Mouse (Mus musculus) hematopoietic stem cell, adult 5-6 weeks (primary cell): ENCODE measurements around the gene Cyp2c40. TPM values are rescaled to one million over a fixed set of nuclear protein-coding genes. Genes with fewer than 3 reads are reported as not detected.
"Not testable (repeated sequence)": the region's sequence is repeated elsewhere in the genome, so short reads cannot be mapped to it uniquely, and the experiment has no call there.

ENCODE experiments used
- ATAC-seq, 2 experiments: fragments of 125-278 bp in 1 of 2; replicated peaks in 1 of 2; 2 replicates each; pipeline ENCODE4 v1.8.0; 2016 to 2017; ENCODE audit warnings: inconsistent platforms in 2 of 2, mild to moderate bottlenecking in 2 of 2, moderate number of reproducible peaks in 2 of 2, low read depth in 1 of 2, moderate TSS enrichment in 1 of 2; ENCODE audit not compliant: low FRiP score in 2 of 2, poor library complexity in 2 of 2, severe bottlenecking in 2 of 2, insufficient read depth in 1 of 2, low TSS enrichment in 1 of 2
- total RNA-seq: library from RNA; stranded (forward); fragments of 172-1452, 232-1000 nt; gene quantifications from 2 replicates; pipeline ENCODE4 v1.2.3, GENCODE M21; 2017

The Cyp2c40 gene
- not detected in 2 replicates for total RNA-seq

DNA sequence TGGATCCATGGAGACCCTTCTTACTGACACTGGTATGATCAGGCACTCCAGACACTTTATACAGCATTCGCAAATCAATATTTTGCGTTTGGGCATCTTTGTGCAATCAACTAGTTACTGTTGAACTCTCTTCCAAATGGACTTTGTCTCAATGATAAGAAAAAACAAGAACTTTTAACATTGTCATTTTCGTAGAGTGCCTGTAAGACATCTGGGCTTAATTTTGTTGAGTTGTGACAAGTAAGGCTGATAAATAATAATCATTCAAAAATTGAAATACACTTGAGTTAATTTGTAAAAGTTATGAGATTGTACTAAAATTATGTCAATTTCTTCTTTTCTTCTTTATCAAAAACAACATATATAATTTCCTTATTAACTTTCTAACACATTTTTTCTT, at the start of gene Cyp2c40:
Gene Cyp2c40, minus strand, starts transcription at position 101 of the 400 bp plus-strand sequence.
- not testable (repeated sequence) for ATAC-seq

DNA sequence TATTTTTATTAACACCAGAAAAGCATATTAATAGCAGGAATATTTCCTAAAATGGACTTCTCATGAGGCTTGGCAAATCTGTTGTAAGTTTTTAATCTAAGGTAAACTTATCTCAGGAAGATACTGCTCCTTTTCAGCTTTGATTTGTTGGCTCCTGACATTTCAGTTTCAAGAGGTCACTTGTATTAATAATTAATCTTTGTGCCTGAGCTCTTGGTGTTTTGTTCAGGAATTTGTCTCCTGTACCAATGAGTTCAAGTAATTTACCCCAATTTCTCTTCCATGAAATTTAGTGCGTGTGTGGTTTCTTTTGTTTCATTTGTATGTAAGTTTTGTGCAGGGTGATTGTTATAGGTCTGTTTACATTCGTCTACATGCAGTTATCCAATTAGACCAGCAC, 8.3 kb upstream of the Cyp2c40 start:
- not testable (repeated sequence) for ATAC-seq

- ATAC-seq, result not testable (repeated sequence)
These were observed 3.8 kb upstream of the Cyp2c40 start for GRCm38 (mm10) chr19:39816400-39816799.

GRCm38 (mm10) chr19:39815991-39816390, 3.4 kb upstream of the Cyp2c40 start:
- not testable (repeated sequence) for ATAC-seq

- not testable (repeated sequence) for ATAC-seq
These were observed 27.2 kb downstream of the Cyp2c40 start for GRCm38 (mm10) chr19:39785458-39785857.

DNA sequence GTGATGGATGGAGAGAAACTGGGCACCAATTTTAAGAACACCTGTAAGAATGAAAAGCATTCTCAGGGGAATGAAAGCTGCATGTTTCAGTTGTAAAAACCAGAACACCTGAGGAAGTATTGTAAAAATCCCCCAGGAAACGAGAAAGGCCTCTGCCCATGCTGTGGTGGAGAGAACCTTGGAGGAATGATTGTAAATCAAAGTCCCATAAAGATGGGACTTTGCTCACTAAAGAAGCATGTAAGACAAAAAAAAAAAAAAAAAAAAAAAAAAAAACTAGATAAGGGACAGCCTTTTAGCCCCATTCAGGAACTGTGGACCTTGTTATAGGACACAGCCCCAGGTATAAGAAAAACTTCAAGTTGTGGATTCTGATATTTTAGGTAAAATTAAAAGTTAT, 67.3 kb downstream of the Cyp2c40 start:
- no peak for ATAC-seq

DNA sequence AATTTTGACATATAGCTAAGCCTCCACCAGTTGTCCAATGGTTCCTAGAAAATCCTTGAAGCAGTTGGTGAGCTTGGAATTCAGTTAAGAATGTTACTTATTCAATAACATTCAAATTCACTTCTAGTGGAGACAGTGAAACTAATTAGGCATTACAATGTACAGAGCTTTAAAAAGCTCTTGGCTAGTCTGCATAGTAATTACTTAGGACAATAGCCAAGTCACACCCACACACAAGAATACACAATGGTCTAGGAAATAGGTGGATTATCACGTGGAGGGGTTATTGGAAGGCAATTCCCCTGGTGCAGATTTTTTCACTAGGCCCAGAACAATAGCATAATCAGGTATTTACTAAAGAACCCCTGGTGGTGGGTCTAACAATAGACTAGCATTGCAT, 68.3 kb downstream of the Cyp2c40 start:
- not testable (repeated sequence) for ATAC-seq

GRCm38 (mm10) chr19:39740920-39741319, 71.7 kb downstream of the Cyp2c40 start, which contains the start of gene Cyp2c68:
Gene Cyp2c68 (minus strand): TSS chr19:39741054.
- no peak for ATAC-seq

Other genes with a start within 250 kb of the Cyp2c40 start
- gene Cyp2c67, start 163.8 kb downstream of the Cyp2c40 start, total RNA-seq, result not detected in 2 replicates
- gene Cyp2c68, start 71.8 kb downstream of the Cyp2c40 start, total RNA-seq, result not detected in 2 replicates
- gene Cyp2c69, start 74.0 kb upstream of the Cyp2c40 start, total RNA-seq, result not detected in 2 replicates
- not detected in 2 replicates for gene Cyp2c37, start 179.6 kb upstream of the Cyp2c40 start, total RNA-seq